Mouse (Mus musculus): Measurements from ENCODE around the gene Cdk12.

Cdk12 gene

GRCm38 (mm10) chr11:98260706-98261479, 58.0 kb downstream of the Cdk12 start:
- no peak for DNase-seq (ENCODE audit: low spot score)

GRCm38 (mm10) chr11:98265039-98265438, 62.2 kb downstream of the Cdk12 start:
- DNase-seq (ENCODE audit: low spot score): no peak

- DNase-seq (ENCODE audit: low spot score): no peak
These were observed 63.0 kb downstream of the Cdk12 start for GRCm38 (mm10) chr11:98265891-98266290.

- no peak for DNase-seq (ENCODE audit: low spot score)
These were observed 64.0 kb downstream of the Cdk12 start for GRCm38 (mm10) chr11:98266699-98267402.

- no peak for DNase-seq (ENCODE audit: low spot score)
These were observed 67.2 kb downstream of the Cdk12 start for GRCm38 (mm10) chr11:98270066-98270465.

GRCm38 (mm10) chr11:98270466-98270865, 67.6 kb downstream of the Cdk12 start:
- no peak for DNase-seq (ENCODE audit: low spot score)

GRCm38 (mm10) chr11:98283740-98284139, 80.9 kb downstream of the Cdk12 start:
- DNase-seq (ENCODE audit: low spot score): no peak

GRCm38 (mm10) chr11:98284230-98284629, 81.4 kb downstream of the Cdk12 start:
- DNase-seq (ENCODE audit: low spot score): no peak

GRCm38 (mm10) chr11:98285368-98285767, 82.5 kb downstream of the Cdk12 start:
- DNase-seq (ENCODE audit: low spot score): no peak

- no peak for DNase-seq (ENCODE audit: low spot score)
These were observed 84.7 kb downstream of the Cdk12 start for GRCm38 (mm10) chr11:98287531-98287930.

GRCm38 (mm10) chr11:98287961-98288360, 85.1 kb downstream of the Cdk12 start:
- no peak for DNase-seq (ENCODE audit: low spot score)

- no peak for DNase-seq (ENCODE audit: low spot score)
These were observed 87.0 kb downstream of the Cdk12 start for GRCm38 (mm10) chr11:98289873-98290272.

- no peak for DNase-seq (ENCODE audit: low spot score)
These were observed 88.0 kb downstream of the Cdk12 start for GRCm38 (mm10) chr11:98290906-98291305.

- DNase-seq (ENCODE audit: low spot score): no peak
These were observed 90.2 kb downstream of the Cdk12 start for GRCm38 (mm10) chr11:98293070-98293469.

- DNase-seq (ENCODE audit: low spot score): peak; percentile 38
These were observed 91.5 kb downstream of the Cdk12 start for GRCm38 (mm10) chr11:98294188-98295012.

- no peak for DNase-seq (ENCODE audit: low spot score)
These were observed 92.2 kb downstream of the Cdk12 start for GRCm38 (mm10) chr11:98295013-98295585.

GRCm38 (mm10) chr11:98296277-98296676, 93.4 kb downstream of the Cdk12 start:
- no peak for DNase-seq (ENCODE audit: low spot score)

- DNase-seq (ENCODE audit: low spot score): no peak
These were observed 94.1 kb downstream of the Cdk12 start for GRCm38 (mm10) chr11:98296916-98297315.

- no peak for DNase-seq (ENCODE audit: low spot score)
These were observed 94.9 kb downstream of the Cdk12 start for GRCm38 (mm10) chr11:98297778-98298177.

- no peak for DNase-seq (ENCODE audit: low spot score)
These were observed 95.8 kb downstream of the Cdk12 start for GRCm38 (mm10) chr11:98298484-98299205.

- no peak for DNase-seq (ENCODE audit: low spot score)
These were observed 111.0 kb downstream of the Cdk12 start for GRCm38 (mm10) chr11:98313790-98314323.
